Mouse (Mus musculus) stomach, embryonic 16.5 days (tissue): Measurements from ENCODE around the gene Mlph. TPM values are rescaled to one million over a fixed set of nuclear protein-coding genes. Genes with fewer than 3 reads are reported as not detected.

ENCODE experiments used
- ATAC-seq: fragments of 200-750 bp; cut with Nextera tagmentation; 2 replicates; pipeline ENCODE4 v1.8.0; 2017; ENCODE audit warnings: moderate number of reproducible peaks, moderate TSS enrichment; ENCODE audit not compliant: insufficient read depth, low FRiP score
- H3K27ac ChIP-seq: fragments of 300-500 bp; sonication (generic); 2 replicates; pipeline ENCODE4 v1.5.1; 2014; ENCODE audit warnings: low read length
- H3K27me3 ChIP-seq: fragments of 300-500 bp; sonication (generic); 2 replicates; pipeline ENCODE4 v1.6.1; 2014; ENCODE audit warnings: low read length, control low read depth, mixed read lengths; ENCODE audit not compliant: control insufficient read depth, insufficient read depth
- H3K36me3 ChIP-seq: fragments of 300-500 bp; sonication (generic); 2 replicates; pipeline ENCODE4 v1.6.1; 2014; ENCODE audit warnings: low read length; ENCODE audit not compliant: control insufficient read depth, insufficient read depth
- H3K4me1 ChIP-seq: fragments of 300-500 bp; sonication (generic); 2 replicates; pipeline ENCODE4 v1.6.1; 2014; ENCODE audit warnings: low read length, control low read depth, mixed read lengths; ENCODE audit not compliant: control insufficient read depth, insufficient read depth
- H3K4me2 ChIP-seq: fragments of 300-500 bp; sonication (generic); 2 replicates; pipeline ENCODE4 v1.6.1; 2014; ENCODE audit warnings: low read depth, low read length, mixed read lengths
- H3K4me3 ChIP-seq: fragments of 300-500 bp; sonication (generic); replicated peaks from 2 replicates; pipeline ENCODE4 v1.5.1; 2014; ENCODE audit warnings: mild to moderate bottlenecking, low read length
- H3K9ac ChIP-seq: fragments of 300-500 bp; sonication (generic); 2 replicates; pipeline ENCODE4 v1.6.1; 2014; ENCODE audit warnings: low read length
- H3K9me3 ChIP-seq: fragments of 300-500 bp; sonication (generic); replicated peaks from 2 replicates; pipeline ENCODE4 v1.6.1; 2016; ENCODE audit warnings: low read length, control low read depth; ENCODE audit not compliant: control insufficient read depth
- WGBS: fragments of 180-500 bp; shearing (Covaris S2); extraction: QIAGEN DNeasy Blood & Tissue Kit; methylation state at CpG from one replicate; pipeline ENCODE4 v1.1.7; 2014; 5-methylcytosine and 5-hydroxymethylcytosine counted together
- polyA plus RNA-seq: library from polyadenylated mRNA; unstranded; fragments of >200 nt; fragmentation: Nextera tagmentation; extraction: Ambion mirVana; gene quantifications from 2 replicates; pipeline ENCODE4 v1.2.1, GENCODE M21; 2015

Gene Mlph
- polyA plus RNA-seq, 1 experiment from 2014 or later = 4.4 TPM

DNA sequence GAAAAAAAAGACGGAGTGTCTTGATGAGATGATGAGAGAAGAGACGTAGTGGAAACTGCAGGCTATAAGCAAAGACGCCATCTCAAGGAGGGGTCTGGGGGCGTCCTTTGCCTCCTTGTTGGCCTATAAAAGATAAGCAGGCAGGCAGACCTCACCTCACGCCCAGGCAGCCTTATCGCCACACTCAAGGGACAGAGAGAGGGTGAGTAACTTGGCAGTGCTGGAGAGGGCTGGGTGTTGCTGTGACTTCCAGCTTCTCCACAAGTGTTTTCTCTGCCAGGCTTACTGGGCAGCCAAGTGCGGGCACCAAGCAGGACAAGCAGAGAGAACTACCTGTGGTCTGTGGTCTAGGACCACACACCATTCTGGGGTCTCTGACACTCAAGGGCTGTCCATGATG is 36.8 kb downstream of the Mlph start:
- Histone ChIP-seq H3K4me1 (no peaks in the 10 kb centered on the region), H3K27me3 (no peaks in the 10 kb centered on the region), H3K4me3 (no peak overlapping the region), H3K36me3 (no peaks in the 10 kb centered on the region), H3K9ac (no peak overlapping the region), H3K27ac (no peak overlapping the region), H3K9me3 (no peaks in the 10 kb centered on the region), H3K4me2 (no peak overlapping the region)
- 75% methylated on average over 7 of the region's 7 CpGs for WGBS
- ATAC-seq = no peak

DNA sequence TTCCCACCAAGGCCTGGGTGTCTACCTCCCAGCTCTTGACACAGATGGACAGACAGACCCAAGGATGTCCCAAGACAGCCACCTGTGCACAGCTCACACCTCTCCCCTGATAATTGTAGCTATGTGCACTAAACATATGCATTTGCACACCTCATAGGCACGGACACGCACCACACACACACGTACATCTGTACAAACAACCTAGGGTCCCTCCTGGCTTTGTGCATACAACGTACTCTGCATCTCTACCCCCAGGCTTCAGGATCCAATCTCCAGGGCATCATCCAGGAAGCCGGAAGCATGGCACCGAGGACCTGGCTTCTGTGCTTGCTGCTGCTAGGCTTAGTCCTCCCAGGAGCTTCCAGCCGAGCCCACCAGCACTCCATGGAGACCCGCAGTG is 37.9 kb downstream of the Mlph start, which contains the start of gene Prlh:
Gene Prlh, plus strand, starts transcription at position 301 of the 400 bp plus-strand sequence.
- H3K9ac ChIP-seq = no peak within 1 kb of the TSS
- no peak within 1 kb of the TSS for H3K27ac ChIP-seq
- H3K36me3 ChIP-seq = no peaks in the 10 kb centered on the region
- no peak within 1 kb of the TSS for H3K4me3 ChIP-seq
- no peaks in the 10 kb centered on the region for H3K9me3 ChIP-seq
- no peak within 1 kb of the TSS for H3K4me2 ChIP-seq
- WGBS = 82% methylated on average over 8 of the region's 8 CpGs
- no peak for ATAC-seq
- H3K4me1 ChIP-seq = no peaks in the 10 kb centered on the region
- no peaks in the 10 kb centered on the region for H3K27me3 ChIP-seq

DNA sequence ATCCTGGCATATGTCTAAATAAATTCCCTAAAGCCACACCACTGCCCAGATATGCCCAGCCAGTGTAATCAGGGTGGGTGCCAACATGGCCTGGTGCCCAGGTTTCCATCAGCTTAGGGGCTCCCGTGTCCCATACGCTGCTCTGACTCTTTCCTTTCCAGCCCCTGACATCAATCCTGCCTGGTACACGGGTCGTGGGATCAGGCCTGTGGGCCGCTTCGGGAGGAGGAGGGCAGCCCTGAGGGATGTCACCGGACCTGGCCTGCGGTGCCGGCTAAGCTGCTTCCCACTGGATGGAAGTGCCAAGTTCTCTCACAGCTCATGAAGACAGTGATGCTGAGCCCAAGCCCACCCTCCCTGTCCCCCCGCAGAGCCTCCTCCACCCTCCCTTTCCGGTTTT is 38.8 kb downstream of the Mlph start:
- Histone ChIP-seq H3K4me2 (no peak overlapping the region), H3K4me3 (no peak overlapping the region), H3K27ac (no peak overlapping the region), H3K36me3 (no peaks in the 10 kb centered on the region), H3K27me3 (no peaks in the 10 kb centered on the region), H3K4me1 (no peaks in the 10 kb centered on the region), H3K9ac (no peak overlapping the region), H3K9me3 (no peaks in the 10 kb centered on the region)
- no peak for ATAC-seq
- 72% methylated on average over 11 of the region's 11 CpGs for WGBS

DNA sequence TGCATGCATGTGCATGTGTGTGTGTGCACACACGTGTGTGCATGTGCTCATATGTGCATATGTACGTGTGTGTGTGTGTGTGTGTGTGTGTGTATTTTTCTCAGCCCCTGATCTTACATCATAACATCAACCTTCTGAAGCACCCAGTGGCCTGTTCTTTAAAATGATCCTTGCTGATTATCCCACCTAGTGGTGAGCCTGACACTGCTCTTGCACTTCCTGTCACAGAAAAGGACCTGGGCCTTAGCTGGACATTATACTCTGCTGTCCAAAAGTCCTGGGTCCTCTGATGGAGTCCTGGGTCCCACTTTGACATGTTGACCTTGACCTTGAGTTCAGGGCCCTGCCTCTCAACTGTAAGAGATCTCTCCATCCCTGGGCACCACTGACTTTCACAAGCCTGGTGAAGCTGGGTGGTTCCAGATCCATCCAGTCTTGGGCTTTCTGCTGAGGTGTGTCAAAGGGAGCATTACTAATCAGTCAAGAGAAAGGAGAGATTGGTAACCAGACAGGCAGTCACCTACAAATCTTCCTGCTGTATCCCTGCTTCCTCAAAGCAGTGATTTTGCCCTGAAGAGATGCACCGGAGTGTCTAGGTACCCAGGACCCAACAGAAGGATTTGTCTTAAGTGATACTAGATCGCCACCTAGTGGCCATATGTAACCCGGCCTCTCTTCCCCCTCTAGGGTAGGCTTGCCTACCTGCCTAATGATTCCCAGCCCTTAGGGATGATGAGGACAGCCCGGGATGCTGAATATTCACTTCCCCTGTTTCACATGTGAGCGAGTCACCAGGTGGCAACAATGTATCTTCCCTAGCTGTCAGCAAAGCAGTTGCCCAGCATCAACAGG is 41.6 kb downstream of the Mlph start:
- ATAC-seq = peak; percentile 75; the same call in 1 of the 2 replicates
- H3K9me3 ChIP-seq = no peaks in the 10 kb centered on the region
- H3K36me3 ChIP-seq = no peaks in the 10 kb centered on the region
- no peaks in the 10 kb centered on the region for H3K4me1 ChIP-seq
- H3K4me3 ChIP-seq = no peak overlapping the region
- H3K9ac ChIP-seq = no peak overlapping the region
- H3K27ac ChIP-seq = no peak overlapping the region
- H3K4me2 ChIP-seq = no peak overlapping the region
- 34% methylated on average over 7 of the region's 7 CpGs for WGBS
- no peaks in the 10 kb centered on the region for H3K27me3 ChIP-seq

DNA sequence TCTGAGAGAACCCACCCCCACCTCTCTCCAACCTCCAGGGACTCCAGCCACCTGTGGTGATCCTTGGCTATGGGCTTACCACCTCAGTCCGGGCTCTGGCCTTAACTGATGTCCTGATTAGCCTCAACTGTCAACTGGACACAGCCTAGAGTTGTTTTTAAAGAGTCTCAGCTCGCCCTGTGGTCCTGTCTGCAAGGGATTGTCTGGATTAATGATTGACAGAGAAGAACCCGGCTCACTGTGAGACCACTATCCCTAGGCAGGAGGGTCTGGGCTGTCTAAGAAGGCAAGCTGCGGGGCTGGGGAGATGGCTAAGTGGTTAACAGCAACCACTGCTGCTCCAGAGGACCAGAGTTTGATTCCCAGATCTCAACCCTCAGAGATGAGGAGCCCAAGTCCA is 47.6 kb downstream of the Mlph start:
- H3K4me1 ChIP-seq = peaks cover 24% of the 10 kb centered on the region
- H3K4me3 ChIP-seq = no peak overlapping the region
- WGBS = 44% methylated on average over 4 of the region's 4 CpGs
- ATAC-seq = peak; percentile 9; the same call in 1 of the 2 replicates
- H3K4me2 ChIP-seq = no peak overlapping the region
- no peaks in the 10 kb centered on the region for H3K27me3 ChIP-seq
- H3K9ac ChIP-seq = no peak overlapping the region
- peak overlapping the region; percentile 46; the same call in 1 of the 2 replicates for H3K27ac ChIP-seq
- H3K9me3 ChIP-seq = no peaks in the 10 kb centered on the region
- H3K36me3 ChIP-seq = no peaks in the 10 kb centered on the region

DNA sequence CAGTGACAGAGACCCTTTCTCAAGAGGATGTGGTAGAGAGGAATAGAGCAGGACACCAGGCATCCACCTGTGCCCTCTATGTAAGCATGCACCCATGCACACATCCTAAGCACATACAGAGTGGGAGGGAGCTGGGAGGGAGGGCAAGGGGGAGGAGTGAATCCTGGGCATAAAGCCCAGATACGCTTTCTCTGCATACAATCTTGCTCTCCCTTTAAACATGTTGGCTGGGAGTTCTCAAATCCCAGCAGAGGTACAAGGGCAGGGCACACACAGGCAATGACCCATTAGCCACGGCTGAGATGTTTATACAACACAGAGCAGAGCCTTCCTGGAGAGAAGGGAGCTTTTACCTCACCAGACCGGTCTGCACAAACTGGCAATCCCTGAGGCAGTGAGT is 48.1 kb downstream of the Mlph start:
- Histone ChIP-seq H3K9ac (no peak overlapping the region), H3K4me2 (no peak overlapping the region), H3K4me3 (no peak overlapping the region), H3K4me1 (peaks cover 28% of the 10 kb centered on the region), H3K27me3 (no peaks in the 10 kb centered on the region), H3K27ac (peak overlapping the region; percentile 46), H3K9me3 (no peaks in the 10 kb centered on the region), H3K36me3 (no peaks in the 10 kb centered on the region)
- 4% methylated on average over 3 of the region's 3 CpGs for WGBS
- ATAC-seq = peak; percentile 81; the same call in 1 of the 2 replicates

DNA sequence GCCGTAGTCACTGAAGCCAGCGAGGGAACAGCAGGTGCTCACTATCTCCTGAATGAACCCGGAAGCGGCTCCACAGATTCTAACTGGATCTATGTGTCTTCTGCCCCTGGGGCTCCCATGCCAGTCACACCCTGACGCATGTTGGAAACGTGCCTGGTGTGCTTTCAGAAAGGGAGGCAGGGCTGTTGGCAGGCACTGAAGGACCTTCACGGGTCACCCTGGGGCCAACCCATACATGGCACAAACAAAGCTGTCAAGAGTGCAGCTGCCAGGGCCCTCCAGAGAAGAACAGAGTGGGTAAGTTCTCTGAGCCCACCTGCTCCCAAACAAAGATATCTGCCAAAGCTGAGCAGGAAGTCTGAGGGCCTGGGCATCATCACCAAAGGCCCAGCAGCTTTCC is 52.7 kb downstream of the Mlph start:
- Histone ChIP-seq H3K4me1 (peaks cover 28% of the 10 kb centered on the region), H3K27ac (peak overlapping the region; percentile 62; the same call in 1 of the 2 replicates), H3K4me3 (no peak overlapping the region), H3K9me3 (no peaks in the 10 kb centered on the region), H3K9ac (peak overlapping the region; percentile 33), H3K4me2 (peak overlapping the region; percentile 17; the same call in 1 of the 2 replicates), H3K36me3 (no peaks in the 10 kb centered on the region), H3K27me3 (no peaks in the 10 kb centered on the region)
- ATAC-seq = peak; percentile 49; the same call in 1 of the 2 replicates
- WGBS = 56% methylated on average over 7 of the region's 7 CpGs

DNA sequence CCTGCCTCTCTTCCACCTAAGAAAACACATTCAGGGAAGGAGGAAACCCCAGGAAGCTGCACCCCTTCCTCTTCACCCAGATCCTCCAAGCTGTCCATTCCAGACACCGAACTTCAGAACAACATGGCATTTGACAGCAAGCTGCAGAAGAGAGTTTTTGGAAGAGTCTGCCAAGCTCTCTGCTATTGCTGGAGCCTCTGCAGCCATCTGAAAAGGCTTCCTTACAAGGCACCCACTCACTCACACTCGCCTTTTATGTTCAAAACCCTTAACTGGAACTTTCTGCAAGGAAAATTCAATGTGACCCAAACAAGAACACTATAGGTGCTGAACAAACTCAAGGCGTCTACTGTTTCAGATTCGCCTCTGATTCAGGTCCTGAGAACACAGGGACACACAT is 53.8 kb downstream of the Mlph start:
- 66% methylated on average over 4 of the region's 4 CpGs for WGBS
- Histone ChIP-seq H3K27me3 (no peaks in the 10 kb centered on the region), H3K9me3 (no peaks in the 10 kb centered on the region), H3K4me2 (peak overlapping the region; percentile 44), H3K27ac (0 out of 2 replicates have a peak overlapping the region, but pooled peaks have one; percentile 11), H3K4me3 (peak overlapping the region; percentile 16; the same call in 1 of the 2 replicates), H3K36me3 (no peaks in the 10 kb centered on the region), H3K4me1 (peaks cover 24% of the 10 kb centered on the region), H3K9ac (no peak overlapping the region)
- ATAC-seq = no peak

DNA sequence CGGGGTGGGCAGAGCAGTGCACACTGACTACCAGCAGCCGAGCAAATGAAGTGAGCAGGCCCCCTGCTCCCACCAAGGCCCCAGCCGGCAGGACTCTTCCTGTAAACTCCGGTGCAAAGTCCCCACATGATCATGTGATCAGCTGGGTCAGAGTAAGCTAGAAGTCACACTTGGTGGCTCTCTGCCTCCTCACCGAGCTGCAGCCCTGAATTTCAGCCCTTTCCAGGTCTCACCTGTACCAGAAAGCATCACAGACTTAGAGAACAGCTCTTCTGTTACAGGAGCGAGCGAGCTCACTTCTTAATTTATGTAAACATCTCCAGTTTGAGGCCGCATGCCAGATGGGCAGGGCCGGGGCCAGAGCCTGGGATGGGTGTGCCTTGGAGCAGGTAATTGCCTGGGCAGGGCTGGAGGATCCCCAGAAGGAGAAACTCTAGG is 54.5 kb downstream of the Mlph start, which contains the start of gene Rab17:
Gene Rab17, minus strand, starts transcription at position 315 of the 438 bp plus-strand sequence.
- WGBS = 15% methylated on average over 9 of the region's 9 CpGs
- Histone ChIP-seq H3K4me3 (peak within 1 kb of the TSS; percentile 36), H3K9ac (peak within 1 kb of the TSS; percentile 68), H3K27ac (peak within 1 kb of the TSS; percentile 80), H3K4me1 (peaks cover 24% of the 10 kb centered on the region), H3K4me2 (peak within 1 kb of the TSS; percentile 44), H3K9me3 (no peaks in the 10 kb centered on the region), H3K36me3 (no peaks in the 10 kb centered on the region), H3K27me3 (no peaks in the 10 kb centered on the region)
- peak; percentile 62 for ATAC-seq
